Mouse (Mus musculus) right cerebral cortex, postnatal 36 days (tissue): ENCODE measurements at regions not wholly inside any gene's neighbourhood (a gene's known extent, or its start where the extent isn't known, plus 50 kb on each side); places are given as distances from the start of the nearest gene placed in this dataset.
"Not testable (repeated sequence)": the region's sequence is repeated elsewhere in the genome, so short reads cannot be mapped to it uniquely, and the experiment has no call there.

Experiments
- DNase-seq, 2 experiments: peaks; one replicate each; pipeline ENCODE4 v3.0.0; 2022; ENCODE audit warnings: low spot score in 2 of 2, mixed read lengths in 1 of 2

DNA sequence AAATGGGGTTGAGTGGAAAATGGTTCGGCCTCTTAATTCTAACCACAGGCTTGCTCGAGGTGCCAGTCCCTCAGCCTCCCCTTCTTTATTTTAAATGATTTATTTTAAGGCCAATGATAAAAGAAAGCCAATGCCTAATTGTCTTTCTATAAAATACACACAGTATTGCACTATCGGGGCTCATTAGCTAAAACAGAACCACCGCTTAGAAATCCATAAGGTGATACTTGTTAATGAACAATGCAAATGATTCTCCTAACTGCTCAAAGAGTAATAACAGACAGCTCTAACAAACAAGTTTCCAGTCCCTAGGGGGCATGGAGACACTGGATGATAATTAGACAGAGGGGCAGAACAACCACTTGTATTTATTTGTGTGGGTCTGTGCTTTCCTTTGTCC is 58.8 kb downstream of the Emx2 start:
- DNase-seq = no peak

DNA sequence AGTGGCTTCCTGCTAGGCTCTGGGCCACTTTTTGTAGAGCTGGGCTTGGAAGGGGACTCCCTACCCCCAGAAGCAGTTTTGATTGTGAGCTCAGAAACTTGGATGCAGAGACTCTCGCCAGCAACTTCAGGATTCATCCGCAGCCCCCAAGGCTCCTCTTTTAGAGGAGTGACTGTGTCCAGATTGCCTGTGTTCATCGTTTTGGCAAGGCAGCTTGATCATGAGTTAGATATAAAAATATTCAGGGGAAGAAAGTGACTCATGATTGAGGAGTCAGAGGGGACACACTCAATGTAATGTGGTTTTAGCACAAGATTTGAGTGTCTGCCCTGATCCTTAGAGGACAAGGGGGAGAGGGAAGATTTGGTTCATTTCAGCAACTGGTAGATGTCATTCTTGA is 61.0 kb downstream of the Emx2 start:
- DNase-seq = peak in 1 of 2 experiments; percentile 20

DNA sequence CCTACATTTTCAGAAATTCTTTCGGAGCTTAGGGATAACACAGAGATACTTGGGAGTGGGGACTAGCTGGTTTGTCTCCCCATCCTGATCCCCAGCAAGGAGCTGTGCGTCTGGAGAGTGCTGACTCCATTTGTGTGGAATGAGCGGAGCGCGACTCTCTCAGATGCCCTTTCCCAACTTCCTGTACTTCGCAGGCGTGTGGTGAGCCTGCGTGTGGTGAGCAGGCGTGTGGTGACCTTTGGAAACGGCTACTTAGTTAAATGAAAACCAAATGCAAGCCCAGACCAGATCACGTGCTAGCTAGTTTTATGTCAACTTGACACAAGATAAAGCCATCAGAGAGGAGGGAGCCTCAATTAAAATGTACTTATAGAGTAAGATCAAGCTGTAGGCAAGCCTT is 64.0 kb downstream of the Emx2 start:
- DNase-seq = no peak

DNA sequence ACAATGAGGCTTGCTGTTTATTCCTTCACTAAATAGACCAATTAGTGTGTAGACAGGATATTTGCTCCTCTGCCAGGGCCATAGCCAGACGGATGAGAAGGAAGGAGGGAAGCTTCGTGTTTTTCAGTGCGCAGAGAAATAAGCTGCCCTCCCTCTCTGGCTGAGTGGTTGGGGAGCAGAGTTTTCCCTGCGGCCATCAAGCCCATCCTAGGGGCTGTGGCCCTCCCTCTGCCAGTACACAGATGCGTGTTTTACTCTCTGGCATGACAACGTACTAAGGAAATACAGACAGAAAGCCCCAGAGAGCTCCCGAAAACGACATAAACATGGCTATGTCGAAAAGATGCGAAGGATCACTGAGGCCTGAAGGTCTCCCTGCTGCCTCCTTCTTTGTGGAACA is 65.2 kb downstream of the Emx2 start:
- no peak for DNase-seq

DNA sequence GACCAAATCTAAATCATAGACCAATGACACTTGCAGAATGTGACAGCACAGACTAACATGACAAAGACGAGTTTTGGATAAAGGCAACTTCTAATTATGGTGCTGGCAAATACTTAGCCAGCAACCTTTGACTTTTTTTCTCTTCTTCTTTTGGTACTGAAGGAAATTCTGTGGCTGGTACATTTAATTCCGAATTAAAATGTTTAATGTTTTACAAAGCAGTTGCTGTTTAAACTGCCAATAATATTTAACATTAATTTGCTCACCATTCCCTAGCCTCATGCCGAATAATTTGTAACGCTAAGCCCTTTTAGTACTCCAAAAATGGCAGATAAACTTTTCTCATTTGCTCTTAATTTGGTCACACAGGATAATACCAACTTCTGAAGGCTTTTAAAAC is 105.9 kb downstream of the Emx2 start:
- DNase-seq = no peak

DNA sequence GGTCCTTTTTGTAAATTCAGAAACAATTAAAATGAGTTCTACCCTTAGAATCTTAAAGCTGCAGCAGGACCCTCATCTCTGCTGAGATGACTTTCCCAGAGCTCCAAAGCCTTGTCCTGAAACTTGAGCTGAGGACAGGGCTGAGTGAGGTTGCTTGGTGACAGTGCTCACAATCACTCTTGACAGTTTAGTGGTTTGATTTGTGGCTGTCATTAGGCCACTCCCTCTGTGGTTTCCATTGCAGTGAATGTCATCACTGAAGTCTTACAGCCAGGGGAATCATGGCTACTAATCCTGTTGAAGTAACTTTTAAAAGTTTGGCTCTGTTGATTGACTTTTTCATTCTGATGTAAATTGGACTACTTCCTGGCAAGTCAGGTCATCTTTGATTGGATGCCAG is 110.7 kb downstream of the Emx2 start:
- DNase-seq = no peak

DNA sequence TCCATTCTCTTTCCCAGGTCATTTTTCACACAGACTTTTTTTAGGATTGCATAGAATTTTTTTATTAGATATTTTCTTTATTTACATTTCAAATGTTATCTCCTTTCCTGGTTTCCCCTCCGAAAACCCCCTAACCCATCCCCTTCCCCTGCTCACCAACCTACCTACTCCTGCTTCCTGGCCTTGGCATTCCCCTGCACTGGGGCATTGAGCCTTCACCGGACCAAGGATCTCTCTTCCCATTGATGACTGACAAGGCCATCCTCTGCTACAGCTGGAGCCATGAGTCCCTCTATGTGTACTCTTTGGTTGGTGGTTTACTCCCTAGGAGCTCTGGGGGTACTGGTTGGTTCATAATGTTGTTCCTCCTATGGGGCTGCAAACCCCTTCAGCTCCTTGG is 111.4 kb downstream of the Emx2 start:
- not testable (repeated sequence) for DNase-seq

DNA sequence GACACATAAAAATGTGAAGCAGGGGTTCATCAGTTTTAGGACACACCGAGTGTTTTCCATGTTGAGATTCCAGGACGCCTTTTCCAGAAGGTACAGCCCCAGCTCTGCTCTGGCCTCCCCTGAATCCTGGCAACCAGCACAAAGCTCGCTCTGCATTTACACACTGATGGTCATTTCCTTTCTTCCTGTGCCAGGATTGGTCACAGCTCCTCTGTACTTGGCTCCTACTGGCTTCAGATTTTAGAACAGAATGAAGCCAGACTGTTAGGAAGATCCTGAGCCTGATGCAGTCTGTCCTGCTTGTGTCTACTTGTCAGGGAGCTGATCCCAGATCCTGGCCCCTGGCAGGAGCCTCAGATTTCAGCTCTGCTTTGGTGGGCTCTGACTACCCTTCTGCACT is 116.2 kb downstream of the Emx2 start:
- DNase-seq = no peak

DNA sequence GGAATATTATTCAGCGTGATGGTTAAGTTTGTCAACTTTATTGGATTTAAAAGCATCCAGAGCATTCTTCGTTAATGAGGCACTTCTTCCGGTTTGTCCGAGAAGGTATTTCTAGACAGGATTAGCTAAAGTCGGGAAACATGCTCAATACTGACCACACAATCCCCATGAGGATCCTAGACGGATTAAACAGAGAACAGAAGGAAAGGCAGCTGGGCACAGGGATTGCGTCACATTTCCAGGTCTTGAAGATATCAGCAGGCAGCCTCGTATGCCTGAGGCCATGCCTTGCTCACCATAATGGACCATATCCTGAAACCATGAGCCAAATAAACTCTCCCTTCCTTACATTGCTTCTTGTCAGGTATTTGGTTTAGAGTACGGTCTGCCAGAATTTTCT is 119.7 kb downstream of the Emx2 start:
- DNase-seq = no peak

DNA sequence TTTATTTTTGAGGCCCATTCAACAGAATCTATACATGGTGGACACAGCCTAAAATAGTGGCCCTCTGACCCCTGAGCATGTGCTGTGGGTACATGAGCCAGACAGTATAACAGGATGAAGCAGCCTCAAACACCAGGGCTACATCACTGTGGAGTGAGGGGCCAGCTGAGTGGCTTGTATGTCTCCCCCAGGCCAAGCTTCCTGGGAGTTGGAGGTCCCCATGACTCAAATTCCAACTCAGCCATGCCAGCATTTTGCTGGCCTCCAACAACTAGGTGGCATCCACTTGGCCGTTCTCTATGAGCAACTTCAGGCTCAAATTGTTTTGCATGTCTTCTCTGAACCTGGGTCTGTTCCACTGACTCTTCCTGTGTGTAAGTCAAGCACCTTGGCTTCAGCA is 121.5 kb downstream of the Emx2 start:
- no peak for DNase-seq

DNA sequence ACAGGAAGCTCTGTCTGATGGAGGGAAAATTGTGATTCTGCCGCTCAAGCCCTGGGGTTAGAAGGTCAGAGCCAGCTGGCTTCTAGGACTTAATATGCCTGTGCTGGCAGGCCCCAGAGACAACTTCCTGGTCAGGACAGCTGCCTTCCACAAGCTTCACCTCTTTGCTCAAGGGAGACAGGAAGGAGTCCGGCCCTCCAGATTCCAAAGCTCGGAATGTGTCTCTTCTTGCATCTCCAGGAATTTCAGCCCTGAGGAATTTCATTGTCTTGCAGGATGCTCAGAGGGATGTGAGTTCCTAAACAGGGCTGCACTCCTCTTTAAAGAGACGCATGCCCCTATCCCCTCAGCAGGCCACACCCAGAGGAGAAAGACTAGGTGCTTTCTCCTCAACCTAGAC is 127.7 kb downstream of the Emx2 start:
- no peak for DNase-seq

DNA sequence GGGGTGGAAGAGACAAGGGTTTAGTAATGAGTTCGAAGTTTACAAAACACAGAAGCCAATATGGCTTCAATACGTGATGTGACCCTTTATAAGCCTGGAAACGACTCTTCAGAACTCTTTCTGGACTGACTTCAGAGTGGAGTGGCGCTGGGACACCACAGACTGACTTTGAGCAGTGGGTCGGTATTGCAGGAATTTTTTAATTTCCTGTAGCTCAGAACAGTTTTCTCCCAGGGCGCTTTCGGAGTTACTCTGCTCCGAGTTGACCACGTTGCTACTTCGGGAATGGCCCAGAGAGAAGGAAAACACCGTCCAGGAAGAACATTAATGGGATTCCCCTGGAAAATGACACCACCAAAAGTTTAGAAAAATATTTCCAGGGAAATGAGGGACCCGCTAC is 129.1 kb downstream of the Emx2 start:
- DNase-seq = no peak

DNA sequence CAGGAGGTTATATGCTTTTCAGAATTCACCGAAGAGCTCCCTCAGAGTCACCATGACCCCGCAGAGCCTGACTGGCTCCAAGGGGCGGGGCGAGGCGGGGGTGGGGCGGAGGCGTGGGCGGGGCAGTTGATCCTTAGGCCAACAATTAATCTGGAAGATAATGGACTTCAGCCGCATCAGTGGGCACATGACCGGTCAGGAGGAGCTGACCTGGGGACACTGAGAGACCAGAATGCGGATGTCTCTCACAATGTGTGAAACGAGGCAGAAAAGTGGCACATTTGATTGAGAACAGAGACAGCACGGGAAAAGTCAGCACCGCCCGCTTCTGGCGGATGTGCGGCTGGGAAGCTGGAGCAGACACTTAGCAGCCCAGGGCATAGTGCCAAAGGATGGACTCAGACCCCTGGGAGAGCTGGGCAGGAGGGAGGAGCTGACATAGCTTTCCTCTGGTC is 129.9 kb downstream of the Emx2 start:
- no peak for DNase-seq

DNA sequence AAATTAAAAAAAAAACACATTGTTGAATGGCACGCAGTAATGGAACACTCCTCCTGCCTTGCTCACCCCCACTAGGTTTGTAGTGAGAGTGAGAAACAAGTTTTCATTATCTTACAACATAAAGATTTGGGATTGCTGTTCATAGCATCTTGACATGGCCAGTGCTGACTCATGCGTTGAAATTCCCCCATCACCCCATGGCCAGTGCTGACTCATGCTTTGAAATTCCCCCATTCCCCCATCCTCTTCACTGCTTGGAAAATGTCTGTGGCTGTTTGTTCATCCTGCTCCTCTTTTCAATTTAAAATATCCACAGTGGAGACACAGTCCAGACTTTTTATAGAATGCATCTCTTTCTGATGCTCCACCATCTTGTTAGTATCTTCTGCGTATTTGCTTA is 131.8 kb downstream of the Emx2 start:
- no peak for DNase-seq

DNA sequence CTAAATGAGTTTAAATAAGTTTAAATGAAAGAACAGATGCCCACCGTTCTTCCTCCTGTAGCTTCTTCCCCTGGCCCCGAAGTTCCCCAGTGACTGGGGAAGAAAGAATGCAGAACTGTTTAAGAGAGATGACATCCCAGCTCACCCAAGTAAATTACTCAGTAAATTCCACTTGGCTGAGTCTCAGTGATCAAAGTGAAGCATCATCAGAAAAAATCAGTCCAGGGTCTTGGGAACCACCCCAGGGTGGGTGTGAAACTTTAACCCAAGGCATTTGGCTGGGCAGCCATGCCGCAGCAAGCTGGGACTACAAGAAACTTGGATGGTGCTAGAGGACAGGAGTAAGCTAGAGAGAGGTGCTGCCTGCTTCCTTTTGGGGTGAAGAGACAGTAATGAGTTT is 133.9 kb downstream of the Emx2 start:
- DNase-seq = no peak

DNA sequence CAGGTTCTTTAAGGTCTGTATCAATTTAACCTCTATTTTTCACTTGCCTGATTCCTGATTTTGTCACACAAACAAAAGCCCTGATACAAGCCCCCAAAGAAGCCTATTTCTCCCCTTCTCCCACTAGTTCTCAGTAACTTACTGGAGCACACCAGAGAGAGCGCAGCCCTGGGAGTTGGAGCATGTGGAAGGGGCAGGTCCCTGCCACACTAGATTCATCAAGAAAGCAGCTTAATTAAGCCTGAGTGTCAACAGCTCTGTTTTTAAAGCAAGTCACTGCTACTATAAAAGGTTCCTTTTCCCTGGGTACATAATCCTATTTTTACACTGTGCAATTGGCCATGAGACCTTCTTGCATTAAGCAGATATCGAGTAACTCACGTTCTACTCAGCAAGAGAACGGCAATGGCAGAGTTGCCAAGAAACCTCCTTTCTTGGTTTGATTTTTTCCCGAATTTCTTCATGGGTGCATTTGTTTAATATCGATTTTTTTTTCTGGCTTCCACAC is 166.2 kb downstream of the Emx2 start:
- DNase-seq = no peak

DNA sequence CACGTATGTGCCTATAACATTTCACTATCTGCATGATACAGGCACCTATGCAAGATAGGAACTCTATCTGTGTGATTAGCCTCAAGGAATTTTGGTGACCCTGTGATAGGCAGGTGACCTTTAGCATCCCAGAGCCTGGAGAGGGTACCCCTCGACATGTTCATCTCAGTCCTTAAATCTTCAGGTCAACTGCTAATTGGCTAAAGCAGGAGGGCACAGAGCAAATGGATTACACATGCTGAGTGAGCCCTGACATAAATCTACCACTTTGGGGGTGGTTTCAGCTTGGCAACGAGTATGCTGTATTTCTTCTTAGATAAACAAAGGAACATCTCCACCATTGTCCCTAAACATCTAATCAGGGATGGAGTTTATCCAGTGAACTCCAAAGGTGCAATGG is 169.5 kb downstream of the Emx2 start:
- no peak for DNase-seq

DNA sequence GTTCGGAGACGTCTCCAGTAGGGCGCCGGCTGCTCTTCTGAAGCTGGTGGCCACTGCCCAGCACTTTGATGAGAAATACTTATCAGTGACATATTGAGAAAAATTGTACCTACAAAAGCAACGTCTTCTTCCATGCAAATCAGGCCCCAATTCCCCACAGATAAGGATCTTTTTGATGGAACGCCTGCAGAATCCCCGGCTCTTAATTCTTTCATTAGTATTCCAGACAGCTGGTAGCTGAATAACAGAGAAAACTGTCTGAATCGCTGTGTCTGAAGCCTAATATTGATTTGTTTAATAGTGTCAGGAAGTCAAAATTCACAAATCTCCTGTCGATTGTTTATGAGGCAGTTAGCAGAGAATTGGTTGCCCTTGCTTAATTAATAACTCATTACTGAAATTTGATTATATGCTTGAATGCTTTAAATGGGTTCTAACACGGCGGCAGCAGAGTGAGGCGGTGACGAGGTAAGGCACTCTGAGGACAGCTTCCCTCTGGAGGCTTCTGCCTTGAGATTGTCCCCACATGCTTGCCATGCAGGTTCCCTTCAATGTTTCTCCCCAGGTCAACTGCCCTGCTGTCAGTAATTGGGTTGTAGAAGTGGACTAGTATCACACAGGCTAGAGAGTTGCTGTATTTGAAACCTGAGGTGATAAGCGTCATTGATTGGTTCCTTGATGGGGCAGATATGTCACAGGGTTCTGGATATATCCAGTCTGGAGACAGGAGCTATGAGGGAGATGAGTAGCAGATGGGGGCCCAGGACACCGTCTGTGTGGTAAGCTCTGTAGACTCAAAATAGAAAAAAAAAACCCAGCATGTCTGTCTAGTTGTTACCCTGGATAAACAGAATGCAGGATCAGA is 170.4 kb downstream of the Emx2 start:
- DNase-seq = no peak

DNA sequence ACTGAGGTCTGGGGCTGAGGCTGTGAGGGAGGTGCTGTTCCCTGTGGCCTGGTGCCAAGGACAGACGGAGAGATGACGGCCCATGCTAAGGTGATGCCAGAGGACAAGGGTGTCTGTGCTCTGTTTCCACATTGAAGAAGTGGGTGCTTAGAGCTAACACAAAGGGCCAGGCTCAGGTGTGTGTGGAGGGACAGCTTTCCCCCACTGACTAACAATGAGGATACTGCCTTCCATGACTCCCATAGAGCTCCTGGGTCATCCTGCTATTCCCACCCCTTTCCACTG is 170.9 kb downstream of the Emx2 start:
- no peak for DNase-seq

DNA sequence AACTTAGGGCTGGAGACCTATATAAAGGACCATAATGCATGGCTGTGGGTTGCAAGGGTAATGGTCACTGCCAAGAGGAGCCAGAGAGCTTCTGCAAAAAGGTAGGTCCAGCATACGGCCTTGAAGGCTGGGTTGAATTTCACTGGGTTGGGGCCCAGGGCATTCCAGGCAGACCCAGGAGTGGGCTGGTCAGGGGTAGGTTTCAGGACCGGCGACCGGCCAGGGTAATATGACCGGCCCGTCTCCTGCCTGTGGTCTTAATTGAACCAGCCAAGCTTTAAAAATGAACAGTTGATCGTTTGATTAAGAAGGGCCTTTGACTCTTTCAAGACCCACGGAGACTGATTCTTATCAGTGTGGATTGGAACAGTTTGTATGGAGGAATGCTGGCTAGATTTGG is 171.9 kb downstream of the Emx2 start:
- DNase-seq = no peak

DNA sequence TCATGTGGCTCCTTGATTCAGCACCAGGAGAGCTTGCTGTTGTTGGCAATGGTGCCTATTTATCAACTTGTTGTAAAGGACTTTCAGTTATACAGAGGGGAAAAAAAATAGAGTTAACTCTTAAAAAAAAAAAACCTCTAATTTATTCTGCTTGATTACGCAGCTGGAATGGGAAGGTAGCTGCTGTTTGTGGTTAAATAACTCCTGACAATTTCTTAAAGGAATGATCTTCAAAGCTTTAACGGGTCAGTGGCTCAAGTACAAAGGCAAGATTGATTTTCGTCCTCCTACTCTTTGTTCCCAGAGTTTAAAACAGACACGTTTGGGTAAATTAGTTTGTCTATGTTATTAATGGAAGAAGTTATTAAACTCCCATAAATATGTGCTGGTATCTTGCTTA is 172.5 kb downstream of the Emx2 start:
- DNase-seq = no peak

DNA sequence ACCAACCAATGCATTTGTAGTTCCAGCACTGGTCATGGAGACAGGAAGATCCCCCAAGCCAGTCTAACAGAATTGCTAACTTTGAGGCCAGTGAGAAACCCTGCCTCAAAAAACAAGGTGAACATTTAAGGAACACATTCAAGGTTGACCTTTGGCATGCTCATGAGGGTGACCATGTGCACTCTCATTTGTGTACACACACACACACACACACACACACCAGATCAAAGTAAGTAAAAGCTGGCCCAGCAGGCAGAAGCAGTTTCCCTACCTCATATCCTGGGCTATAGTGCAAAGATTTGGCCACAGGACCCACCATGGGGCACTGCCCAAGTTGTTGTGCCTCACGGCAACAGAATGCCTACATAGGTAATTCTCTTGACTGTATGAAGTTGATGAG is 173.4 kb downstream of the Emx2 start:
- DNase-seq = no peak

DNA sequence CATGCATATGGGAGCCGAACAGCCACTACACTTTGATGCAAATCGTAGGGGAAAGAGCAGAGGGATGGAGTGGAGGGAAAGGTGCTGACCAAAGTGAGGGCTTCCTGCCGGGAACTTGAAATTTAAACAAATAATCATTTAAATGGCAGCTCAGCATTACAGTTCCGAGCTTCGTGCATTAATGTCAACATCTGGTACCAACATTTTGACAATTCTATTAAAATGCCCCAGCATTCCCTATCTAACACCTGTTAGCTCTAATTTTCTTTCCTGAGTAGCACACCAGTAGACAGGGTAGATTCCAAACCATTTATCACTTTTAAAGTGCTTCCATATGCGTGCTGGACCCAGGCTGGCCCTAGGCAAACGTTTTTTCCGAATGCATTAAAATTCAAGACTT is 178.1 kb downstream of the Emx2 start:
- DNase-seq = no peak

DNA sequence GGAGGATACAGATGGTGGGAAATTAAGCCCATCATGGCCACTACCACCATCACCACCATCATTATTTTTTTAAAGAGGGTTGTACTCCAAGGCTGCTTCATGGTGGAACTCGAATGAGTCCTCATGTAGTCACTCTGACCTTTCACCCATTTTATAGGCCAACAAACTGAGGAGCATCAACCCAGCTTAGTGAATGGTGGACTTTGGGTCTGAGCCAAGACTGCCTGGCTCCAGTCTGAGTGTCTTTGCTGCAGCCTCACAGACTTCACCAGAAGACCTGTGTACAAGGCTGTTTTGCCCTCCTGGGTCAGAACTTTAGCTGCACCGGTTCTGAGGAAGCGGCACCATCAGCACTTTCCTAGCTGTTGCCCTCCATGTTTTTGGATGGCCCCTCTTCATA is 184.4 kb downstream of the Emx2 start:
- no peak for DNase-seq
